Mouse (Mus musculus) liver, adult 2 months (tissue): ENCODE measurements around the gene Hs6st2. TPM values are rescaled to one million over a fixed set of nuclear protein-coding genes. Genes with fewer than 3 reads are reported as not detected.
A peak's percentile ranks its signal among the peaks of the same experiment; 100 is the strongest.

Experiments
- DNase-seq: peaks from one replicate; pipeline ENCODE4 v3.0.0-alpha.2; 2011; ENCODE audit warnings: low read depth, low spot score; ENCODE audit errors: extremely low read depth
- H3K27ac ChIP-seq: fragments of 200-500 bp; replicated peaks from 2 replicates; pipeline ENCODE4 v1.5.1; 2012; ENCODE audit warnings: low read depth, mild to moderate bottlenecking, control low read depth, inconsistent platforms, low read length; ENCODE audit not compliant: insufficient read depth
- H3K27me3 ChIP-seq: fragments of 200-500 bp; 2 replicates; pipeline ENCODE4 v1.6.1; 2012; ENCODE audit warnings: mild to moderate bottlenecking, moderate library complexity, low read length, inconsistent platforms; ENCODE audit not compliant: control insufficient read depth, insufficient read depth
- H3K36me3 ChIP-seq: fragments of 200-500 bp; 2 replicates; pipeline ENCODE4 v1.6.1; 2012; ENCODE audit warnings: low read length, inconsistent platforms; ENCODE audit not compliant: control insufficient read depth, insufficient read depth
- H3K4me1 ChIP-seq: fragments of 200-500 bp; 2 replicates; pipeline ENCODE4 v1.6.1; 2011; ENCODE audit warnings: low read length; ENCODE audit not compliant: control insufficient read depth, insufficient read depth
- H3K4me3 ChIP-seq: fragments of 200-500 bp; 2 replicates; pipeline ENCODE4 v1.5.1; 2011; ENCODE audit warnings: low read depth, mild to moderate bottlenecking, control low read depth, low read length, moderate library complexity; ENCODE audit not compliant: insufficient read depth
- H3K79me2 ChIP-seq: fragments of 200-500 bp; 2 replicates; pipeline ENCODE4 v1.6.1; 2012; ENCODE audit warnings: inconsistent platforms, mild to moderate bottlenecking, low read length, moderate library complexity; ENCODE audit not compliant: control insufficient read depth, insufficient read depth
- H3K9ac ChIP-seq: fragments of 200-500 bp; 2 replicates; pipeline ENCODE4 v1.6.1; 2012; ENCODE audit warnings: low read depth, mild to moderate bottlenecking, control low read depth, inconsistent platforms, low read length
- CTCF ChIP-seq: fragments of 200-500 bp; IDR thresholded peaks from 2 replicates; pipeline ENCODE4 v1.5.1; 2011; ENCODE audit warnings: low read depth, low read length, control low read depth
- POLR2A ChIP-seq: fragments of 200-500 bp; IDR thresholded peaks from 2 replicates; pipeline ENCODE4 v1.6.1; 2011; ENCODE audit warnings: low read length, control low read depth; ENCODE audit not compliant: insufficient read depth; ENCODE audit errors: extremely low read depth
- WGBS: fragments of 180-500 bp; shearing (Covaris S2); methylation state at CpG from one replicate; pipeline ENCODE4 v1.1.7; 2018; 5-methylcytosine and 5-hydroxymethylcytosine counted together
- polyA plus RNA-seq: library from polyadenylated mRNA; depleted of rRNA; stranded (reverse); fragments of >200 nt; gene quantifications from 2 replicates; pipeline ENCODE4 v1.2.3, GENCODE M21; 2012
- total RNA-seq: library from RNA; depleted of rRNA; stranded (reverse); fragments of >200 nt; gene quantifications from 2 replicates; pipeline ENCODE4 v1.2.3, GENCODE M21; 2014

The Hs6st2 gene
- total and polyA plus RNA-seq, 2 experiments, result under 0.01 TPM; not detected in 1

DNA sequence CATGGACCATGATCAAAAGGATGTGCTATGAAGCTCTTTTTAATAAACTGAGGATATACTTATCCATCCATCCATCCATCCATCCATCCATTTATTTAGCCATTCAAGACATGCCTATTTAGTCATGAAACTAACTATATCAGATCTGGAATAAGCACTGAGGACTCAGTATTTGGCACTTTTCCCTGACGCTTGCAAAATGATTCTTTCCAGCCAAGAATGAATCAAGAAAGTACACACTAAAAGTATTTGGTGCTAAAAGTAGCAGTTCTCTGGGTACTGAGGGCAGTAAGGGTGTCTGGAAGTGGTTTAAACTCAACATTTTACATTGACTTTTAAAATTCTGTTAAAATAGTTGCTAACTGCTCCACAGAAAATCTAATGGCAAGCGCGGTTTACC, 144.6 kb downstream of the Hs6st2 start:
- Histone ChIP-seq H3K9ac (no peak overlapping the region), H3K4me3 (no peak overlapping the region), H3K79me2 (no peaks in the 10 kb centered on the region), H3K4me1 (no peaks in the 10 kb centered on the region), H3K36me3 (no peaks in the 10 kb centered on the region), H3K27me3 (no peaks in the 10 kb centered on the region), H3K27ac (no peak overlapping the region)
- TF ChIP-seq POLR2A (no peak), CTCF (no peak)
- DNase-seq, result peak; percentile 28
- 84% methylated on average over 3 of the region's 3 CpGs for WGBS

DNA sequence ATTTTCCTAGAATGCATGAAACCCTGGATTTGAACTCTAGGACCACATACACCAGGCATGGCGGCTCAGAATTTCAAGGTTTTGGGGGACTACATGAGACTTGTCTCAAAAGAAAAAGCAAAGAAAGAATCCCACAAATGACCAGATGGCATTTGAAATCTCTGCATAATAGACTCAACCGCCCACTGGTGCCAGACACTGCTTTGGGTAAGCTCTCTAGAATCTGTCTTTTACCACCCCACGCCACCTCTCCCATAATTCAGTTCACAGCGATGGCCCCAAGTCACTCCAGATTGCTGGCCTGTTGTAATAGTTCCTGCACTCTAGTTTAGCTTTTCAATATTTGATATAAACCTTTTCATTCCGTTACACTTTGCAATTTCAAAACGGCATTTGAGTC, 146.4 kb downstream of the Hs6st2 start:
- no peak for TF ChIP-seq CTCF
- no peak for TF ChIP-seq POLR2A
- Histone ChIP-seq H3K4me3 (no peak overlapping the region), H3K79me2 (no peaks in the 10 kb centered on the region), H3K9ac (no peak overlapping the region), H3K36me3 (no peaks in the 10 kb centered on the region), H3K27ac (no peak overlapping the region), H3K4me1 (no peaks in the 10 kb centered on the region), H3K27me3 (no peaks in the 10 kb centered on the region)
- DNase-seq, result no peak
- 94% methylated on average over 6 of the region's 6 CpGs for WGBS

DNA sequence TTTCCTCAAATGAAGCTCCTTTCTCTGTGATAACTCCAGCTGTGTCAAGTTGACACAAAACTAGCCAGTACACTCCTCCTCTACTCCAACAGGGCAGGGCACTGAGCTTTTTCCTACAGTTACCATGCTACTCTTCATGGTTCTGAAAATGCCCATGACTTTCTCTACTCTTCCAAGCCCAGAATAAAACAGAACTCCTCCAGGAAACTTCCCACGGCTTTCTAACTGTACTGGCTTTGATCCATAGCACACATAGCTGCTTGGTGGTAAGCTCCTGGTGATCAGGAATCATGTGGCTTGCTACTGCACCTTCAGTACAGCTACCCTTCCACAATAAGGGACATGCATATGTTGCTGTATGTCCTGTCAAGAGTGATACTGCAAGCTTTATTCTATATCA, 150.5 kb downstream of the Hs6st2 start:
- WGBS, result 76% methylated on average over 1 of the region's 1 CpGs
- Histone ChIP-seq H3K27ac (no peak overlapping the region), H3K9ac (no peak overlapping the region), H3K36me3 (no peaks in the 10 kb centered on the region), H3K27me3 (no peaks in the 10 kb centered on the region), H3K4me1 (no peaks in the 10 kb centered on the region), H3K4me3 (no peak overlapping the region), H3K79me2 (no peaks in the 10 kb centered on the region)
- TF ChIP-seq CTCF (no peak), POLR2A (no peak)
- no peak for DNase-seq

DNA sequence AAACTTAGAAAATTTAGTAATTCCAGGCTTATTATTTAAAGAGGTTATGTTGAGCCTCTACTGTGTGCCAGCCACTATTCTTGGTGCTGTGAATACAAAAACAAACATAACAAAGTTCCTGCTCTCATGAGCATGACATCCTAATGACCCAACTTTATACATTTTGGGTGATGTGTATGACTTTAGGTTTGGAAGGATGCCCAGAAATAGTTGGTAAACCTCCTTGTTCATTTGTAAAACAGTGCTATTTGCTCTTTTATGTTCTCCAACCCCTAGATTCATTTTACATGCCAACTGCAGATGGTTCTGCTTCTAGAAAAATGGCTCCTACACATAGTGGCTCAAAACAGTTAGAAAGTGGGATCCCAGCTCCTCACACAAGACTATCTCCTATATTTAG, 153.1 kb downstream of the Hs6st2 start:
- TF ChIP-seq POLR2A, result no peak
- H3K9ac ChIP-seq, result no peak overlapping the region
- no peaks in the 10 kb centered on the region for H3K79me2 ChIP-seq
- H3K4me1 ChIP-seq, result no peaks in the 10 kb centered on the region
- no peak for DNase-seq
- H3K36me3 ChIP-seq, result no peaks in the 10 kb centered on the region
- H3K27me3 ChIP-seq, result no peaks in the 10 kb centered on the region
- H3K4me3 ChIP-seq, result no peak overlapping the region
- H3K27ac ChIP-seq, result no peak overlapping the region

DNA sequence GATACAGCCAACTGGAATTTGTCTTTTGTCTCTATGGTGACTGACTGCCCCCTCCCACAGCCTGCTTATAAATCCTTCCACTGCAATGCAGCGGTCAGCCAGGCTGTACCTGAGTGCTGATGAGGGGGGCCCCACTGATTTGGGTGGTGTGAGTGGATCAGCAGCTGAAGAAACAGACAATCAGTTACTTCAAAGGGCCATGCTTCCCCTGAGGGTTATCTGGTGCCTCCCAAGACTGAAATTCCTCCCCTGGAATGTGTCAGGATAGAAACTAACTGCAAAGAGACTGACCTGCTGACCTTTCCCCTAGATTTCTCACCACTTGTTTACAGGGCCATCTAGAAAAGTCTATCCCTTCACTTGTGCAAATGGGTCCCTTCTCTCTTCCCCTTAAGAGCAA, 166.8 kb downstream of the Hs6st2 start:
- Histone ChIP-seq H3K4me1 (peaks cover 3% of the 10 kb centered on the region; the same call in 1 of the 2 replicates), H3K27me3 (no peaks in the 10 kb centered on the region), H3K79me2 (no peaks in the 10 kb centered on the region), H3K36me3 (no peaks in the 10 kb centered on the region), H3K27ac (no peak overlapping the region), H3K9ac (no peak overlapping the region), H3K4me3 (no peak overlapping the region)
- 100% methylated on average over 1 of the region's 1 CpGs for WGBS
- no peak for TF ChIP-seq CTCF
- no peak for TF ChIP-seq POLR2A
- DNase-seq, result peak; percentile 24

DNA sequence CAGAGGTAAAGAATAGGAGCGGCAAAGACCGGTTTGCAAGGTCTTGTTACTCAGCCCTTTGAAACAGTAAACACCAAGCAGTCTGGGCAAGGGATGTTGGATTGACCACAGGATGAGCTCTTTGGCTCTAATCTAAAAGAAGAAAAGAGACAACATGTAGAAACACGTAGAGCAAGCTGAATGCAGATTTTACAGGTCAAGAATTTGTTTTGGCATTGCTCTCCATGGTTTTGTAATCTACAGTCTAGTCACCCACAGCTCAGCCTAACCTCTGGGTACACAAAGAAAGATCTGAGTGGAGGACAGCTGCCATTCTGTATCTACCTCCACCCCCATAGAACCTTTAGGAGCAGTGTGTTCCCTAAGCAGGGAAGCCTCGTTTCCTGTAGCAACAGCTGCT, 175.1 kb downstream of the Hs6st2 start:
- Histone ChIP-seq H3K4me3 (no peak overlapping the region), H3K4me1 (no peaks in the 10 kb centered on the region), H3K9ac (no peak overlapping the region), H3K27me3 (no peaks in the 10 kb centered on the region), H3K79me2 (no peaks in the 10 kb centered on the region), H3K36me3 (no peaks in the 10 kb centered on the region), H3K27ac (no peak overlapping the region)
- 38% methylated on average over 4 of the region's 4 CpGs for WGBS
- DNase-seq, result no peak
- TF ChIP-seq CTCF, result no peak
- TF ChIP-seq POLR2A, result no peak

DNA sequence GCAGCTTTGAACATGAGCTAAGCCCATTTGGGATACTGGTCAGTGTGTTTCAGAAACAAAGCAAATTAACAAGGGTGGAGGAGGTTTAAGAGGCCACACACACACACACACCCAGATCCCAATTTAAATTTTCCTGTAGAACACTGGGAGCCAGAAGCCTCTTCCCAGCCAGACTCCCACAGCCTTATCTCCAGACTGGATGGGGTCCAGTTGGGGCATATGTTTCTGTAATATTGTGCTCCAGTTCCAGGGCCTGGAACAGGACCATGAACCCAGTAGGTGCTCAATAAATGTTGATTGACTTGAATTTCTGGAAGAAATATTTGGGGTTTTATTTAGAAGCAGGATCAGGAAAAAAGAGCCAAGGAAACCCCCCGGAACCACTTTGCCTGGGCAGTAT, 176.0 kb downstream of the Hs6st2 start:
- no peaks in the 10 kb centered on the region for H3K36me3 ChIP-seq
- no peak for TF ChIP-seq CTCF
- TF ChIP-seq POLR2A, result no peak
- DNase-seq, result no peak
- 88% methylated on average over 1 of the region's 1 CpGs for WGBS
- no peak overlapping the region for H3K27ac ChIP-seq
- no peak overlapping the region for H3K4me3 ChIP-seq
- no peak overlapping the region for H3K9ac ChIP-seq
- H3K79me2 ChIP-seq, result no peaks in the 10 kb centered on the region
- H3K27me3 ChIP-seq, result no peaks in the 10 kb centered on the region
- no peaks in the 10 kb centered on the region for H3K4me1 ChIP-seq
